Mouse (Mus musculus) heart, postnatal 4 days (tissue): ENCODE results near the gene Kcnh3. TPM values are rescaled to one million over a fixed set of nuclear protein-coding genes. Genes with fewer than 3 reads are reported as not detected.

ENCODE experiments used
- DNase-seq: peaks from one replicate; pipeline ENCODE4 v3.0.0; 2021
- total RNA-seq, 2 experiments: library from RNA; stranded (reverse); gene quantifications; 2 replicates each; pipeline ENCODE4 v1.2.3; 2021

The Kcnh3 gene
- under 1 TPM; 0.41 to 0.54 TPM for total RNA-seq

DNA sequence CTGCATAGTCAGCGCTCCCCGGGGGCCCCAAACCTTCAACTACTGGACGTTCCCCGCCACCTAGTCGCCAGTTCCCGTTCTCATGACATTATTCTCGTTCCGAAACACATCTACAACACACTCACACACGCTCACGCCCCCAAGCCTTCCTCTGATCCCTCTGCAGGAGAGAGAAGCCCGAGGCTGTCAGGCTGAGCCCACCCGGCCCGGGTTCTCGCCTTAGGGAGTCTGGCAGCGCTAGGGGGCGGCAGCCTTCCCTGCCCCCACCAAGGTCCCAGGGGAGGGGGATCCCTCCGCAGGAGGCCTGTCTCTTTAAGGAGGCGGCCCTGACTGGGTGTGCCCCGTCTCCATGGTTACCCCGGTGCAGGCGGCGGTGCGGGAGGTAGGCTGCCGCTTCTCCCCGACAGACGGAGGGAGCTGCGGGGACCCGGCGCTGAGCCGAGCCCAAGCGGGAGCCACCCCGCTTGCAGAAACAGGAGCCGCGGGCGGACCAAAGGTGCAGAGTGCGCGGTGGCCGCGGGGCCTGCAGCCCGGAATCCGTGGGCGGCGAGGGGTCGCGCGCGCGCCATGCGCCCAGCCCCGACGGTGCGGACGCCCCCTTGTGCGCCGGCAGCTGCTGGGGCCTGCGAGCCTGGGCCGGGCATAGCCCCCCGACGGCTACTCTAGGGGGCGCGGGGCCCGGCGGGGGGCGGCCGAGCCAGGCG is at the start of gene Kcnh3:
Gene Kcnh3 (plus strand): TSS at position 654 of the 704 bp plus-strand sequence.
- peak; percentile 63 for DNase-seq

DNA sequence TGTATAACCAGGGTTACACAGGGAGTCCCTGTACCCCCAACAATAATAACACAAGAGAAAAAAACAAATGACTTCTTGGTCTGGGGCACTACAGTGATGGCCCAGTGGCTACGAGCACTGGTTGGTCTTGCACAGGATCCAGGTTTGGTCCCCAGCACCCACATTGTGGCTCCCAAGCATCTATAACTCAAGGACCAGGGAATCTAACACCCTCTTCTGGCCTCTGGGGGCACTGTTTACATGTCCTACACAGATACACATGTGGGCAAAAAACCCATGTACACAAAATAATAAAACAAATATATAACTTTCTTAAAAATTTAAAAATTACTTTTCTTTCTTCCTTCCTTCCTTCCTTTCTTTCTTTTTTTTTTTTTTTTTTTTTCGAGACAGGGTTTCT is 45.0 kb upstream of the Kcnh3 start:
- no peak for DNase-seq

DNA sequence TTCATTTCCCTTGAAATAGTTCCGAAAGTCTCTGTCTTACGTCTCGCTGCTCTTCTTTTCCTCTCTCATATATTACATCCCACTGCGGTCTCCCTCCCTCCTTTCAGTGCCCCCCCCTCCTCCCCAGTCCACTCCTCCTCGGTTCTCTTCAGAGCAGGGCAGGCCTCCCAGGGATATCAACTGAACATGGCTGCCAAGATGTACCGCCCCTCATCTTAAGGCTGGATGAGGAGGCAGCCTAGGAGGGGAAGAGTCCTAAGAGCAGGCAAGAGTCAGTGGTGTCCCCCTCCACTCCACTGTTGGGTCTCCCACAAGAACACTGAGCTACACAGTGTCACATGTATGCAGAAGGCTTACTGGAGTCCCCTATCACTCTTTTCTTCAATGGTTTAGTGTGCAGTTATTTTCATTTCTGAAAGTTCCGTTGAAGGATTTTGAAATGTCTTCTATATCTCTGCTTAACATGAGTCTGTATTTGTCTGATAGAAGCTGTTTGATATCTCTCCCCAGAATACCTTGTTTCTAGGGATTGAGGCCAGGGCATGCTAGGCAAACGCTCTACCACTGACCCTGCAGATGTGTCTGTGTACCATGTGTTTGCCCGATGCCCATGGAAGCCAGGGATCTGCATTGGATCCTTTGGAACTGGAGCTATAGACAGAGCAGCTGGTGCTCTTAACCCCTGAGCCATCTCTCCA is 40.3 kb upstream of the Kcnh3 start:
- no peak for DNase-seq

DNA sequence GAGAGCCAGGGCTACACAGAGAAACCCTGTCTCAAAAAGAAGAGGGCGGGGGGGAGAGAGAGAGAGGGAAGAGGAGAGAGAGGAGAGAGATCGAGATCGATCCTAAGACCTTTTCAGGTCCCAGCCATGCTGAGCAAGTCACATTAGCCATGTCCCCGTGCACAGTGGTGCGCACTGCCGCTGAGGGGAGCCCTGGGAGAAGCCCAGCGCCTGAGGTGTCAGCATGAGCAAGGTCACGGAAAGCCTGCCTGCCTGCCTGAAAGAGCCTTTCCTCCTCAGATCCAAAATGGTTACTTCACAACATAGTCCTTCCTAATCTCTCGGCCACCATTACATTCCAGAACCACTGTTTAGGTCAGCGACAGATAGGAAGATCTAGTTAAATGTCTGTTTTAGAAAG is 30.3 kb upstream of the Kcnh3 start:
- DNase-seq, result no peak

DNA sequence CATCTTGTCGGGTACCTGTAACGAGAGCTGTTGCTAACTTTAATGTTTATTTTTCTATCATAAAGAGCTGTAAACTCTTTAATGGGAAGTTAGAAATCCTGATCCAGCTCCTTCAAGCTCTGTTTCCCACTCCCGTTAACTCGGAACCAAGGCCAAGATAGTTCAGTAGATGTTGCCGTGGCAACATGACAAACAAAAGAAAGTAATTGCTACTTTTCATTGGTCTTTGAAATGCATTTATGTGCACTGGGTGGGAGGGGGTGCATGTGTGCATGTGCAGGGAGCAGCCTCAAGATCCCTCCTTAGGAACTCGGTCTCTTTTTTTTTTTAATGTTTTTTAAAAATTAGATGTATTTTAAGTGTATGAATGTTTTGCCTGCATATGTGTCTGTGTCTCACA is 29.6 kb upstream of the Kcnh3 start:
- DNase-seq, result no peak

DNA sequence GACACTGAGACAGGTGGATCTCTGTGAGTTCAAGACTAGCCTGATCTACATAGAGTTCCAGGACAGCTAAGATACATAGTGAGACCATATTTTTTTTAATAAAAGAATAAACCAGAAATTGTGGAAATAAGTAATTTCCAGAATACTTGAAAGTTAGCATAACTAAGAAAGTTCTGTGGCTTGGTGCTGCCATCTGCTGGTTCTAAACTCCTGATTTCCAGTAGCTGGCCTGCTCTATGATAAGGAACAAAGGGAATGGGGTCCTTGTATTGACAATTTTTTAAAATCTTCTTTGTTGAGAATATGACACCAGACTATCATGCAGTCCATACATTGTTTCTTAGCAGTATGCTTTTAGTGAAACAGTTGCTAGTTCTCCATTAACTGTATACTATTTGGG is 25.9 kb upstream of the Kcnh3 start:
- peak; percentile 59 for DNase-seq

DNA sequence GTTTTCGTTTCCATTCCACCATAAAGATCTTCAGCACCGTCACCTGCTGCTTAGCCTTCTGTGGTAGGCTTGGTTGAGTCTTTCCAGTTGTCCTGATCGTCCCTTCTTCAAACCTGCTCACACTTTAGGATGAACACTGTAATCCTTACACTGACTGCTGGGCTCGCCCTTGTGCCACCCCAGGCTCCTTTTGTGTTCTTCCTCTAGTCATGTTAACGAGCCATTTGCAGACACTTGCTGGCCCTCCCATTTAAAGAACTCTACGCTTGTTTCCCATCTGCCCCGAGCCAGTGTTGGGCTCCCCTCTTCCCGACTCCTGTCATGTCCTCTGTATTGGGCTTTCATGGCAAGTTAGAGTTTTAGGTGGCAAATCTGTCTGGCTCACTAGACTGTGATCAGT is 18.7 kb upstream of the Kcnh3 start:
- DNase-seq, result no peak

DNA sequence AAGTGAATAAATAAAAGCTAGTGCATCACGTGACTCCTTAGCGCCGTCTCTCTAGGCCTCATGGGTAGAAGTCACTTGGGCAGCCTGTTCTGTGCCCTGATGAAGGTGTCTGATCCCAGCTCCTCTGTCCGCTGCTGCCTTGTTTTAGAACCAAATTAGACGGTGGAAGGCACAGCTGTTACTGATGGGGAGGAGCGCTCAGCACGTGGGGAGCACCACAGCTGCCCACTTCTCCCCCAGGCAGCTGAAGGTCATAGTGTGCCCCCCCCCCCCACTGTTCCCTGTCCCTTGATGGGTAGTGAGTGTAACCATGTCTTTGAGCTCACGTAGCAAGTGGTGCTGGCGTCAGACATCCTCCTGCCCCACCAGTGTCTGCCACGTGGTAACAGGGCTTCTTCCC is 11.5 kb upstream of the Kcnh3 start:
- DNase-seq, result no peak

DNA sequence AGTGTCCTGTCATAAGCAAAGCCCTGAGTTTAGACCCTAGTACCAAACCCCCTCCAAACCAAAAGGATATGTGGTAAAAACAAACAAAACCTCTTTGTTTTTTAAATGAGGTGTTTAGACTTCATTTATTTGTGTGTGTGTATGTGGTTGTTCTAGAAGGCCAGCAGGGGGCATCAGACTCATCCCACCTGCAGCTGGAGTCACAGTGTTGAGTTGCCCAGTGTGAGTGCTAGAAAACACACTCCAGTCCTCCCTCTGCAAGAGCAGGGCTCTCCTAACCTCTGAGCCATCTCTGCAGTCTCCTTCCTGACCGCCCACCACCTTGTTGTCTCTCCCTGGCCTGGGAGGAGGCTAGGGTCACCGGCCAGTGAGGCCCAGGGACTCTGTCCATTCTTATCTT is 9.7 kb upstream of the Kcnh3 start:
- no peak for DNase-seq

DNA sequence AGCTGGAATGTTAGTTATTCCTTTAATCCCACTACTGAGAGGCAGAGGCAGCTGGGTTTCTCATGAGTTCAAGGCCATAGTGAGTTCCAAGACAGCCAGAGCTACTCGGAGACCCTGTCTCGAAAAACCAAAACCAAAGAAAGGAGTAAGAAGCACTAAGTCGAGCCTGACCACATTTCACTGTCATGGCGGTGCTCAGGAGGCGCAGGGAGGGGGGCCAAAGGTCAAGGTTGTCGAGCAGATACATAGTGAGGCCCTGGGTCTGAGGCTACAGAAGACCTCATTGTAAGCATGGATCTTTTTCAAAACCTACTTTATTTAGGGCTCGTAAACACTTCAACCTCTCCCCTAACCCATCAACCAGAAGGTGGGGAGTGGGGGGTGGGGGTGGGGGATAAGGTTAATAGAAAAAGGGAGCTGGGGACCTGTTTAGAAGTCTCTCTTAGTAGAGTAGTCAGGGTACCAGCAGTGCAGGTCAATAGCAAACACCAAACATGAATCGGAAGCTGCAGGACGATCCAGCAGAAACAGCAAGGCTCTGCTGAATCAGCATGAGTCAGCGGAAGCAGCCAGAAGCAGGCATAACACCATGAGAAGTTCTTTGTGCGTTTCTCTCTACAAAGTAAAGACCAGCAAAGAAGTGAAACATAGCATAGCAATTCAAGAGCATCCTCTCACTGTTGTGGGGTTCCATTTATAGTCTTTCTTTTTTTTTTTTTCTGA is 8.8 kb upstream of the Kcnh3 start:
- DNase-seq, result no peak

DNA sequence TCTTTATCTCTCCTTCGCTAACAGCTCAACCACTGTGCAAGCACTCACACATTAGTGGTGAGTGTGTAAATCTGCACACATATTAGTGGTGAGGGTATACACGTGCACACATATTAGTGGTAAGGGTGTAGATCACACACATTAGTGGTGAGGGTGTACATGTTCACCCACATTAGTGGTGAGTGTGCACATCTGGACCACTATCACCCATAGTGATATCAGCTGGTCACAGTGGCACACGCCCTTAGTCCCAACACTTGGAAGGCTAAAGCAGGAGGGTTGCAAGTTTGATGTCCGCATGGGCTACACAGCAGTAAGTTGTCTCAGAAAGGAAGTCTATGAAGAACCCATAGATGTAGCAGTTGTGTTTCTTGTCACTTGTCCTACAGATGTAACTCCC is 7.0 kb upstream of the Kcnh3 start:
- DNase-seq, result no peak

DNA sequence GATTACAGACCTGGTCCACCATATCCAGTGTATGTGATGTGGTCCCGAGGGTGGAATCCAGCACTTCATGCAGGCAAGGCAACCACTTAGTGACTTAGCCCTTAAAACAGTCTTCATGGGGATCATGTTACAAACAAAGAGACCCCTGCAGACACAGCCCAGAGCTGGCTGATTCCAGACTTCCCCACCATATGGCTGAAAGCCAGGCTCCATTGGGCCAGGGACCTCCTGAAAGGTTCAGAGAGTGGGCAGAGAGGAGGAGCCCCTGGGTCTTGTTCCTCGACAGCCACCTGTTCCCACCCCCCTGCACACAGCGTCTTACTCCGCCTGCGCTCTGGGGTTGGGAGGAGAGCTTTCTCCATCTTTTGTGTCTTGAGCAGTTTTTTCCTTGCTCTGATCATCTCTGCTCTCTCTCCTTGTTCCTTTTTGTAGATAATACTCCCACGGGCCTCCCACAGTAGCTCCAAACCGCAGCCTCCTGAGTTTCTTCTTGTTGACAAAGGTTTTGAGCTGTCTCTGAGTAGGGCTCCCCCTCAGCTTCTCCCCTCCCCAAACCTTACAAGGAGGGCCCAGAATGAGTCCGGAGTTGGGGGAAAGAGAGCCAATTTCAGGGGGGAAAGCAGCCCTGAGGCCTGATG is 3.2 kb upstream of the Kcnh3 start:
- no peak for DNase-seq

DNA sequence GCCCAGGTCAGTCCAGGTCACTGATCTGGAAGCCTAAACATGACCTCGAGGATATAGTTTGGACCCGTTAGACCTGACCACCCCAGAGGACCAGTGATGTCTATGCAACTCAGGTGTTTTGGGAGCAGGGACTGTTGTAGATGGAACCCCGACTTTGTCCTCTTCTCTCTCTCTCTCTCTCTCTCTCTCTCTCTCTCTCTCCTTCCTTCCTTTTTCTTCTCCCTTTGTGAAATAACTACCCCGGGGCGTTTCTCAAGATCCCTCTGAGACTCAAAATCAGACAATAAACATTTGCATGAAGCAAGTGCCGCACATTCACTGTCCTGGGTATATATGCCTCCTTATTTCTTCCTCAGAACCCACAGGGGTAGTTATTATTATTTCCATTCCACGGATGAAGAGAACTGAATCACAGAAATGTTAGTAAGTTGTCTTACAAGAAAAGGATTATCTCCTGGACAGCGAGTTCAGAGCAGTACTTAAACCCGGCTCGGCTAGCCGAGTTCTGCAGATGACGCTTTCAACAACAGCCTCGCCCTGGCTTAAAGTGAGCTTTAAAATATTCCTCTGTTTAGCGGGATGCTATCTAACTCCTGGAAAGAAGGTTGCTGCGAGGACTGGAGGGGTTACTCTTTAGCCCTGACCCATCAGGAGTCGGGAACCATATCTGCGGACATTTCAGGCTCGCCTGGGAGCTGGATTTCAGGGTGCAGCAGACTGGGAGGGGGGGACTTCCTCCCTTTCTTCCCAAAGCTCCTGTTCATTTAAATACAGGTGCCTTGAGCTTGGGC is 1.7 kb upstream of the Kcnh3 start:
- DNase-seq, result no peak

DNA sequence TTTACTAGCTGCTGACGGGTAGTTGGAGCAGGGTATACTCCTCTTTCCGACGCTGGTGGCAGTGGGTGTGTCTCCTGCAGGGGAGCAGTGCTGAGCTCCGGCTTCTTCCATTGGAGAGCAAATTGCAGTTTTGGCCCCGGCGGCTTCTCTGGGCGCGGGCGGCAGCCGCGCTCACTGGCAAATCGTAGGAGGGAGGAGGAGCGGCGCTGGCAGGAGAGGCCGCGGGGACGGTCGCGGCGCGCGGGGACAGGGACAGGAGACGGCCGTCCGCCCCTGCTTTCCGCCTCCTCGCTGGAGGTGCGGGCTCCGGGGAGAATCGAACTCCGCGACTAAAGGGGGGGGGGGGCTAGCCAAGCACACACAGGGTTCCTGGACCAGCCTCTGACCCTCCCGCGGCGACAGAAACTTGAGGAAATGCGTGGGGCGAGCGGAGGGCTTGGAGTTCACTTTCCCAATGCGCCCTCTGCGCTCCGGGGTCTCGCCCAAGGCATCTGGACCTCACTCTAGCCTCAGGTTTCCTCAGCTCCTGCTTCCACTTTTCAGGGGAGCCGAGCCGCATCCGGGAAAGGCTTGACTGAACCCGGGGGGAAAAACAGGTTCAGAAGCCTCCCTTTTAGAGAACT is 965 bp upstream of the Kcnh3 start:
- peak; percentile 55 for DNase-seq

DNA sequence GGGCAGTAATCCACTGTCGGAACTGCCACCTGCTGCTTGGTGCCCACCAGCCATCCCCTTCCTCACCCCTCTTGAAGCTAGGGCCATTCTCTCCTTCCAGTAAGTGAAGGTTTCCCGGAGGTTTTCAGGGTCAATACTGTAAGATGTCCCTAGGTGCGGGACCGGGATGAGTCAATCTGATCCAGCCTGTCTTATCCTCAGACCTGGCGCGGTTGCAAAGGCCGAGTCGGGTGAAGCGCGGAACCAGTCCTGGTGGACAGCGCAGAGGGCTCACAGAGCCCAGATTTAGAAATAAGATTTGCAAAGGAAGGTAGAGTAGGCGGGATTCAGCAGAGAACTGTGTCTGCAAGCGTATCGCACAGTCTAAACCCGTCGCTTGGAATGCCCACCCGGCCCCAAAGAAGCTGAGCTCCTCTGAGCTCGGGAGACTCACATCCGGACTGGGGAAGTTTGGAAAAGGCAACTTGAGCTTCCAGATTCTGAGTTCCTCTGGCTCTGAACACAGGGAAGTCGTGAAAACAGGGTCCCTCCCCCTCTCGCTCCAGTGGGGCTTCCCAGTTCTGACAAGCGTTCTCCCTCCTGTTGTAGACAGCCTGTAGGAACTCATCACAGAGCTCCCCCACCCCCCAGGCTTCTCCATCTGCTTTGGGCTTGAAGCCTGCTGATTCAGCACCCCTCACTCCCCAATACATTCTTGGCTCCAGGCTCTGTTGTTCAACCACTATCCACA is 585 bp downstream of the Kcnh3 start:
- no peak for DNase-seq

DNA sequence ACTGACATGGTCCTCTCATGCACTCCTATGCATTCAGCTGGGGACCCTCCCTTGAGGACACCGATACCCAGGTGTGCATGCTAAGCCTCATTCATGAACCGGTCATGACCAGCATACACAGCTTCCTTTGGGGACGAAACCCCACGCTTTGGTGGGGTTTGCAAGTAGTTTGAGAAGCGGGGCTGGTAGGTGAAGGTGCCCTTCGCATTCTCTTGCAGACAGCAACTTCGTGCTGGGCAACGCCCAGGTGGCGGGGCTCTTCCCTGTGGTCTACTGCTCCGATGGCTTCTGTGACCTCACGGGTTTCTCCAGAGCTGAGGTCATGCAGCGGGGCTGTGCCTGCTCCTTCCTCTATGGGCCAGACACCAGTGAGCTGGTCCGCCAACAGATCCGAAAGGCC is 1.4 kb downstream of the Kcnh3 start:
- DNase-seq, result no peak

DNA sequence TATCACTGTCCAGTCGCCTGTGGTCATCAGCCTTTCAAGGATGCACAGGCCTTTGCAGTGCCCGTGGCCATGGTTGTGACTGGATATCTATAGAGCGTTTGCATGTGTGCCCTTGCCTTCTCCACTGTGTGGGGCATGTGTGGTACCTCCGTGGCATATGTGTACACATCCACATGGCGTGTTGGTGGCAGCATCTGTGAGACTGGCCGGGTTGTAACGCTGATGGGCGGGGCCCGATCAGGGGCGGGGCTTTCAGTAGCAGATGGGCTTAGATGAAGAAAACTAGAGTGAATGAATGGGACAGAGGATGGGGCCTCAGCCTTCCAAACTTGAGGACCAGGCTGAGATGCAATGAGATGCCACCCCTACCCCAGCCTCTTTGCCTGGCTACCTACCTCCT is 7.3 kb downstream of the Kcnh3 start:
- DNase-seq, result no peak

DNA sequence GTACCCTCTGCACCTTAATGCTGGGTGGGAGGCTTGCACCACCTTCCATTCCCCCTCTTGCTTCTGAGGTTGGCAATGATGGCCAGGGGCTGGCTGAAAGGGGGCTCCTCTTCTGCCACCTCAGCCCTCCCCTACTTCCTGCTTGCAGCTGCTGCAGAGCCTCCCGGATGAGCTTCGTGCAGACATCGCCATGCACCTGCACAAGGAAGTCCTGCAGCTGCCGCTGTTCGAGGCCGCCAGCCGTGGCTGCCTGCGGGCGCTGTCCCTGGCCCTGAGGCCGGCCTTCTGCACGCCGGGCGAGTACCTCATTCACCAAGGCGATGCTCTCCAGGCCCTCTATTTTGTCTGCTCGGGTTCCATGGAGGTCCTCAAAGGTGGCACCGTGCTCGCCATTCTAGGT is 9.1 kb downstream of the Kcnh3 start:
- DNase-seq, result no peak

DNA sequence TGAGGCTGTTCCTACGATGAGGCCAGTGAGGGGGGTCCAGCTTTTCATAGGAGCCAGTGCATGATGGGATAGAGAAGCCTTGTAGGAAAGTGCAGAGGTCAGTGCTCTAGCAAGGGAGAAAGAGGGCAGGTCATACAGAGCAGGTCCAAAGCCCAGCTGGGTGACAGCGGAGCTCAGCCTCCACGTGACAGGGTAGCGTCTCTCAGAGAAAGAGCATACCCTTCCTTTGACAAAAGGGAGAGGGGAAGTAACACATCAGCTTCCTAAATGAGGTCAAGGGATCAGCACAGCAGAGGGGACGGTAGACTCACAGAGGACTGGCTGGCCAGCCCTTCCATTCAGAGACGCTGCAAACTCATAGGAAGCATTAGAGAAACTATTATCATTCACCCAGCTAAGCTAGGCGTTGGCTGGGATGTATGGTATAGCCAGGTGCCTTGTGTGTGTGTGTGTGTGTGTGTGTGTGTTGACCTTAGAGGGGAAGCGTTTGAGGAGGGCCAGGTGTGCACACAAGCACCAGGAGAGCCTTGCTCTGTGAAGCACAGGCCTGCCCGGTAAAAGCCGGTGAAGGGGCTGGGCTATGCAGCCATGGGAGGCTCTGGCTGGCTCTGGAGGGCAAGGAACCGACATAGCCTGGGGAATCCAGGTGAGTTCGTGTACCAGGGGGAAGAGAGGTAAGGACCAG is 9.8 kb downstream of the Kcnh3 start:
- no peak for DNase-seq

DNA sequence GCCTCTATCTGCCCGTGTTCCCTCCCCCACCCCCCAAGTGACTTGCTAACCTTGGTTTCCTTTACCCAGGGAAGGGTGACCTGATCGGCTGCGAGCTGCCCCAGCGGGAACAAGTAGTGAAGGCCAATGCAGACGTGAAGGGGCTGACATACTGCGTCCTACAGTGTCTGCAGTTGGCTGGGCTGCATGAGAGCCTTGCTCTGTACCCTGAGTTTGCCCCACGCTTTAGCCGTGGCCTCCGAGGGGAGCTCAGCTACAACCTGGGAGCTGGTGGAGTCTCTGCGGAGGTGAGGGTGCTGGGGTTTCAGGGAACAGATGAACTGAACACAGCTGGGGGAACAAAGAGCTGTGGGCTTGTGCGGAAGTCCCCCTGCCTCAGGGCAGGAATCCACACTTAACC is 13.3 kb downstream of the Kcnh3 start:
- no peak for DNase-seq

DNA sequence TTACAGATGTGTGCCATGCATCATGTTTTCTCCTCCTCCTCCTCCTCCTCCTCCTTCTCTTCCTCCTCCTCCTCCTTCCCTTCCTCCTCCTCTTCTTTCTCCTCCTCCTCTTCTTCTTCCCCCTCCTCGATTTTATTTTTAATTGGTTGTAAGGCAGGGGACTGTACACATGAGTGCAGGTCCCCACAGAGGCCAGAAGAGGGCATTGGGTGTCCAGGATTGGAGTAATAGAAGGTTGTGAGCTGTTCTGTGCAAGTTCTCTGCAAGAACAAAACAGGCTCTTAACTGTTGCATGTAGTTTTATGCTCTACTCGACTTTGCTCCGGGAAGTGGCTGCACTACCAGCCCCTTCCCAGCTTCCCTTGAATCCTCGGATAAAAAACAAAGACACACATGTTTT is 15.5 kb downstream of the Kcnh3 start:
- DNase-seq, result no peak
